In genomic region chr5:30578445-30579080, GRCm38 (mm10) we compare ENCODE assay signal across 23 mouse cellular contexts. TPM values are rescaled to one million over a fixed set of nuclear protein-coding genes. Genes with fewer than 3 reads are reported as not detected.
DNase-seq lines count a peak whose midpoint lies in the region; ATAC-seq and TF ChIP-seq lines count a peak whose summit lies in the region.
"Had no signal": no experiment of that assay in that cellular context is flagged by ENCODE, and none has a peak within 500 bp of the region (broad histone marks: within the 10 kb centered on the region; RNA-seq: fewer than 3 reads in every experiment).

No protein-coding gene starts in this region.

- H3K9me3 ChIP-seq in heart, embryonic 11.5 days (replicated peaks; ENCODE audit: control insufficient read depth, low read length) = no peaks in the 10 kb centered on the region
- H3K9me3 ChIP-seq in midbrain, embryonic 11.5 days (ENCODE audit: control insufficient read depth, low read length) = no peaks in the 10 kb centered on the region
- H3K9me3 ChIP-seq: limb, embryonic 15.5 days; midbrain, embryonic 15.5 days; stomach, embryonic 15.5 days had no signal

- H3K4me3 ChIP-seq in cerebellum, adult 2 months (replicated peaks; ENCODE audit: insufficient read depth, low read depth, low read length) = no peak overlapping the region
- no peak overlapping the region for H3K4me3 ChIP-seq in heart, embryonic 11.5 days (ENCODE audit: low read depth, low read length)
- no peak overlapping the region for H3K4me3 ChIP-seq in midbrain, embryonic 11.5 days (ENCODE audit: low read depth, low read length)
- H3K4me3 ChIP-seq: limb, embryonic 15.5 days; midbrain, embryonic 15.5 days; stomach, embryonic 15.5 days had no signal

- peak in 1 of 2 experiments; percentile 48 for DNase-seq in cerebellum, adult 2 months
- DNase-seq in cerebellum, adult 8-10 months = no peak
- no peak for DNase-seq in heart, postnatal 36 days
- peak; percentile 83 to 86 for DNase-seq in adrenal gland, postnatal 36 days
- DNase-seq in brain, adult 2 months (ENCODE audit: low read depth, low spot score) = peak; percentile 70
- DNase-seq in Muller cell, postnatal 12 days (ENCODE audit: inconsistent ontology term) = no peak
- DNase-seq in midbrain, embryonic 11.5 days (ENCODE audit: low spot score, missing footprints) = no peak
- DNase-seq: gastrocnemius, postnatal 10 days; kidney, adult 18-20 months; kidney, postnatal 25 days; lung, postnatal 10 days; thymus, adult 2 months had no signal

- 24% methylated on average over 6 of the region's 6 CpGs for WGBS in cerebellum, adult 2 months
- 48% methylated on average over 6 of the region's 6 CpGs for WGBS in heart, embryonic 11.5 days (ENCODE audit: insufficient replicate concordance)
- 80% methylated on average over 6 of the region's 6 CpGs for WGBS in midbrain, embryonic 11.5 days

- no peaks in the 10 kb centered on the region for H3K36me3 ChIP-seq in heart, embryonic 11.5 days (ENCODE audit: control insufficient read depth, insufficient read depth, low read length)
- H3K36me3 ChIP-seq in midbrain, embryonic 11.5 days (ENCODE audit: control insufficient read depth, insufficient read depth, low read length) = no peaks in the 10 kb centered on the region
- H3K36me3 ChIP-seq: limb, embryonic 15.5 days; midbrain, embryonic 15.5 days; stomach, embryonic 15.5 days had no signal

- ATAC-seq in heart, embryonic 11.5 days (replicated peaks; ENCODE audit: insufficient number of reproducible peaks, low FRiP score, low TSS enrichment) = no peak
- ATAC-seq in midbrain, embryonic 11.5 days (ENCODE audit: low FRiP score) = no peak
- ATAC-seq: midbrain, embryonic 15.5 days had no signal

- H3K27me3 ChIP-seq in cerebellum, adult 2 months (ENCODE audit: control insufficient read depth, insufficient read depth, low read length) = no peaks in the 10 kb centered on the region
- no peaks in the 10 kb centered on the region for H3K27me3 ChIP-seq in heart, embryonic 11.5 days (ENCODE audit: control insufficient read depth, insufficient read depth, low read length)
- no peaks in the 10 kb centered on the region for H3K27me3 ChIP-seq in midbrain, embryonic 11.5 days (ENCODE audit: control insufficient read depth, insufficient read depth, low read length)
- H3K27me3 ChIP-seq: limb, embryonic 15.5 days; midbrain, embryonic 15.5 days; stomach, embryonic 15.5 days had no signal

- H3K9ac ChIP-seq in heart, embryonic 11.5 days (ENCODE audit: low read depth, low read length) = no peak overlapping the region
- H3K9ac ChIP-seq in midbrain, embryonic 11.5 days (ENCODE audit: low read length) = no peak overlapping the region
- H3K9ac ChIP-seq: limb, embryonic 15.5 days; midbrain, embryonic 15.5 days; stomach, embryonic 15.5 days had no signal

- no peak overlapping the region for H3K4me2 ChIP-seq in heart, embryonic 11.5 days
- no peak overlapping the region for H3K4me2 ChIP-seq in midbrain, embryonic 11.5 days
- H3K4me2 ChIP-seq: limb, embryonic 15.5 days; midbrain, embryonic 15.5 days; stomach, embryonic 15.5 days had no signal

- H3K27ac ChIP-seq in cerebellum, adult 2 months (ENCODE audit: insufficient read depth, low read length) = peak overlapping the region; percentile 75
- peak overlapping the region; percentile 82; the same call in 1 of the 2 replicates for H3K27ac ChIP-seq in heart, embryonic 11.5 days (ENCODE audit: low read depth, low read length)
- H3K27ac ChIP-seq in midbrain, embryonic 11.5 days (ENCODE audit: low read depth, low read length) = no peak overlapping the region
- H3K27ac ChIP-seq: limb, embryonic 15.5 days; midbrain, embryonic 15.5 days; stomach, embryonic 15.5 days had no signal

- H3K4me1 ChIP-seq in cerebellum, adult 2 months (ENCODE audit: control insufficient read depth, insufficient read depth, low read length) = peaks cover 33% of the 10 kb centered on the region
- peaks cover 41% of the 10 kb centered on the region for H3K4me1 ChIP-seq in heart, embryonic 11.5 days (ENCODE audit: control insufficient read depth, insufficient read depth, low read length)
- H3K4me1 ChIP-seq in midbrain, embryonic 11.5 days (ENCODE audit: control insufficient read depth, insufficient read depth, low read length) = no peaks in the 10 kb centered on the region
- H3K4me1 ChIP-seq: limb, embryonic 15.5 days; midbrain, embryonic 15.5 days; stomach, embryonic 15.5 days had no signal

- intact Hi-C loops in heart, postnatal 36 days (cut with DNase I) = loop anchor here (5.0 kb wide), 1 partner anchor 39 kb away; no protein-coding TSS in a partner anchor

- TF ChIP-seq POLR2A in cerebellum, adult 2 months (IDR thresholded peaks at IDR 0.05; ENCODE audit: borderline replicate concordance, insufficient read depth, low read length) = no peak

- no peak for TF ChIP-seq CTCF in cerebellum, adult 2 months (IDR thresholded peaks at IDR 0.05; ENCODE audit: borderline replicate concordance, insufficient read depth, low read depth, low read length)

RNA-seq across cellular contexts. Expression of gene Kcnk3, which starts 9.4 kb away (rescaled TPM):
- 81.9 and 93.9 TPM in 2 replicates for polyA plus RNA-seq in cerebellum, adult 2 months (2012; rRNA removed)
- 36.8 and 37.8 TPM in 2 replicates for polyA plus RNA-seq in heart, embryonic 11.5 days (2014; fragmentation: Nextera tagmentation; extraction: Ambion mirVana)
- total RNA-seq in heart, postnatal 36 days (2021) = 100 to 1,000 TPM; 234 to 245 TPM
- 1,000 to 10,000 TPM; 1,187 to 1,472 TPM for total RNA-seq in adrenal gland, postnatal 36 days (2021)
- polyA plus RNA-seq in midbrain, embryonic 11.5 days (2014; fragmentation: Nextera tagmentation; extraction: Ambion mirVana) = 0.27 and 0.50 TPM in 2 replicates
- total RNA-seq: megakaryocyte, adult 5-6 weeks; neutrophil, adult 5-6 weeks had no signal

RNA-seq across cellular contexts. Expression of gene Cib4, which starts 32.9 kb away (rescaled TPM):
- polyA plus RNA-seq in cerebellum, adult 2 months (2012; rRNA removed) = not detected in 2 replicates
- not detected in 2 replicates for polyA plus RNA-seq in heart, embryonic 11.5 days (2014; fragmentation: Nextera tagmentation; extraction: Ambion mirVana)
- not detected for total RNA-seq in heart, postnatal 36 days (2021)
- total RNA-seq in adrenal gland, postnatal 36 days (2021) = 1 to 10 TPM; 1.4 to 4.0 TPM
- not detected in 2 replicates for polyA plus RNA-seq in midbrain, embryonic 11.5 days (2014; fragmentation: Nextera tagmentation; extraction: Ambion mirVana)
- total RNA-seq: ES-E14; gastrocnemius, postnatal 10 days; hematopoietic stem cell, adult 5-6 weeks; left cerebral cortex, postnatal 14 days; megakaryocyte, adult 5-6 weeks; neutrophil, adult 5-6 weeks had no signal
- polyA plus RNA-seq: limb, embryonic 15.5 days; liver, embryonic 16.5 days; midbrain, embryonic 15.5 days; spleen, adult 2 months; stomach, embryonic 15.5 days; thymus, adult 2 months had no signal

Comparison
In these comparisons a context has a peak if more than half of its experiments do, and no peak if none do; other contexts are left out.
1. DNase-seq: peak in adrenal gland, postnatal 36 days (2 of 2) and brain, adult 2 months (single experiment); none in cerebellum, adult 8-10 months (single experiment), heart, postnatal 36 days (0 of 2), Muller cell, postnatal 12 days (single experiment) and midbrain, embryonic 11.5 days (single experiment).
2. RNA of gene Kcnk3, which starts 9.4 kb away (polyA plus RNA-seq): 81.9 to 93.9 TPM in cerebellum, adult 2 months and 36.8 to 37.8 TPM in heart, embryonic 11.5 days; 0.27 to 0.50 TPM in midbrain, embryonic 11.5 days; every median in the first group is over 10 times any median in the second.